Mouse (Mus musculus) heart, postnatal 0 days (tissue): ENCODE measurements around the gene Nucks1.

Experiments
- CTCF ChIP-seq: IDR thresholded peaks from 2 replicates; pipeline ENCODE4 v1.5.1; 2016; ENCODE audit warnings: antibody characterized with exemption, control low read depth, low read depth
- EP300 ChIP-seq: IDR thresholded peaks from 2 replicates; pipeline ENCODE4 v1.6.1; 2016; ENCODE audit warnings: antibody characterized with exemption, low read depth

- TF ChIP-seq EP300 (no peak), CTCF (no peak)
These were observed 582 bp downstream of the Nucks1 start for GRCm38 (mm10) chr1:131910674-131911558.
